Mouse (Mus musculus) gastrocnemius, adult 18-20 months (tissue): ENCODE results near the gene Klc3. TPM values are rescaled to one million over a fixed set of nuclear protein-coding genes. Genes with fewer than 3 reads are reported as not detected.

Source experiments
- DNase-seq: peaks from one replicate; pipeline ENCODE4 v3.0.0; 2021; ENCODE audit warnings: low spot score
- long read RNA-seq, 2 experiments: library from polyadenylated mRNA; stranded (forward); transcript quantifications; one replicate each; pipeline ENCODE4 v2.0.0; 2021
- total RNA-seq, 2 experiments: library from RNA; stranded (reverse); gene quantifications; 2 replicates each; pipeline ENCODE4 v1.2.3; 2021

The Klc3 gene
- under 1 TPM in 1 of 2 experiments, not detected in 1; 0.21 TPM for total RNA-seq
- long read RNA-seq, experiment 1, result 0 reads
- long read RNA-seq, experiment 2, result 0 reads

- DNase-seq, result peak; percentile 36
Observed at GRCm38 (mm10) chr7:19403731-19404296, at the start of gene Klc3. Klc3 (minus strand) TSS chr7:19404104.

DNA sequence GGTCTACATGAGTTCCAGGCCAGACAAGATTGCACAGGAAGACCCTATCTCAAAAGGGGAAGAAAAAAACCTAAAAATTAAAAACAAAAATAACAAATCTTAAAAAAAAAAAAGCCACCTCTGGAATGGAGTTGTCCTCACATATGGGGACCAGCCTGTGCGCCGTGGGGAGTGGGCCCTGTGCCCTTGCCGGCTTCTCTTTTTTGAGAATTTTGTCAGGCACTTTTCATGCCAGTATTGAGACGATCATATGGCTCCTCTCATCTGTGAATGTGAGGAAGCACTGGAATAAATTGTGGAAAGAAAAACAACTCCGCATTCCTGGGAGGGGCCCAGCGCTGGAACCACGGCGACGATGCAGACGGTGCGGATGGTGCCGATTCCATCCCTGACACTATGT is 45.3 kb upstream of the Klc3 start:
- no peak for DNase-seq

DNA sequence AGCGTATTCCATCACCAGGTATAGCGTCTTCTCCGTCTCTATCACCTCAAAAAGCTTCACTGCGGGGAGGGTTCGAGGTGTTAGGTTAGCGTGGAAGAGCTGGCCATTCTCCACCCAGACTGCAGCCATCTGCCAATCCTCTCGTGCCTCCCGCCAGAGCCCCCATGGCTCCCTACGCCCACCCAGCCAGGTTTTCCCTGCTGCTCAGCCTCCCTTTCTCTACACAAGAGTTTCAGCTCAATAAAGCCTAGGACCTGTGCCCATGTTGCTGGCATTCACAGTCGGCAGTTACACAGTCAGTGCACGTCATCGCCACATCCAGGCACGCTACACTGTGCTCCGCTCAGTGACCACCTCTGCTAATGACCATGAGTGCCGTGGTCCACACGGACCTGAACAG is 43.8 kb upstream of the Klc3 start:
- DNase-seq, result no peak

- DNase-seq, result no peak
Observed at GRCm38 (mm10) chr7:19444801-19445200, 40.9 kb upstream of the Klc3 start.

- peak; percentile 83 for DNase-seq
Observed at GRCm38 (mm10) chr7:19443344-19443743, 39.4 kb upstream of the Klc3 start.

DNA sequence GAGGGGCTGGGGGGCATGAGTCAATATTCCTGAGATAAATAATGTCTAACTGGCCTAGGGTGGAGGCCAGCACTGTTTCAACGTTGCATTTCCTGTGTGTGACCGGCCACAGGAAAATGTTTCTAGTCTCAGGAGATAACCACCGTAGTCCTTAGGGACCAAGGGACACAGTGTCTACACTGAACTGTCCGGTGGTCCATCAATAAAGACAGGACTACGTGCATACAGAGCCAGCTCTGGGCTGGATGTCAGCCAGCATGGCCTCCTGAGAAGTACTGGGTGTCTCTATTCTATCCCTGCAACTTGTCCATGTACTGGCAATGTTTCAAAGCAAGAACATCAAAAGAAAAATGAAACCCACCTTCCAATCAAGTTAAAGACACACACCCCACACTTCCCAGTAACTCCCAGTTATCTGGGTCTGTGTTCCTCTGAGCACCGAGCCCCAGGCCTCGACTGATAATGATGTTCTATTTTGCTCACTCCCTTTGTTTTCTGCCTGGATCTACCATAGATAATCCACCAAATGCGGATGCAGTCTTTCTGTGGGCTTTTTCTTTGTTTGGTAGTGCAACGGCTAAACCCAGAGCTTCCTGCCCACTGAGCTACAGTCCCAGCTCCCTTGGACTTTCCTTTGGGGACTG is 37.7 kb upstream of the Klc3 start:
- no peak for DNase-seq

DNA sequence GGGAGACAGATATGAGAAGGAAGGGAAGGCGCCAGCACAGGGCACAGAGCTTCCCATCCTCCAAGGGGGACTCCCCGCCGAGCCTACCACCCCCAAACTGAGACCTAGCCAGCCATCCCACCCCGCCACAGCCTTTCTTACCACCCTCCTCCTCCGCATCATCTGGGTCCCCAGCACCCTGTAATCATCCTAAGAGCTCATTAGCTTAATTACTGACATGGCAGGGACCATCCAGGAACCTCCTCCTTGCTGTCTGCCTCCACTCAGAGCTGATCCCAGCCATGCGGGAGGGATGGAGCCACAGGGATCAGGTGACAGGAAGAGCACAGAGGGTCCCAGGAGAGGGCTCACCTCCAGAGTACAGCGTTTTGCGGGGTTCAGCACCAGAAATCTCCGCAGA is 33.1 kb upstream of the Klc3 start:
- no peak for DNase-seq

DNA sequence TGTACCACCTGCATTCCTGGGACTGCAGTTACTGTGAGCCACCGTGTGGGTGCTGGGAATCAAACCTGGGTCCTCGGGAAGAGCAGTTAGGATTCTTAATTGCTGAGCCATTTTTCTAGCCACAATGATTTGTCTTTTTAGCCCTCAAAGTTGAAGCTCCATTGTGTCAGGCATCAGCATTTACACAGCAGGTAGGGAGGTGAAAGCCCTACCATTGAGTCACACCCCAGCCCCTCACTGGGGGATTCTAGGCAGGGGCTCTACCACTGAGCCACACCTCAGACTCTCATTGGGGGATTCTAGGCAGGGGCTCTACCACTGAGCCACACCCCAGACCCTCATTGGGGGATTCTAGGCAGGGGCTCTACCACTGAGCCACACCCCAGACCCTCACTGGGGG is 32.4 kb upstream of the Klc3 start:
- no peak for DNase-seq

GRCm38 (mm10) chr7:19432475-19432874 is 28.6 kb upstream of the Klc3 start:
- no peak for DNase-seq

- no peak for DNase-seq
Observed at GRCm38 (mm10) chr7:19430402-19430801, 26.5 kb upstream of the Klc3 start.

- no peak for DNase-seq
Observed at GRCm38 (mm10) chr7:19429726-19430125, 25.8 kb upstream of the Klc3 start.

DNA sequence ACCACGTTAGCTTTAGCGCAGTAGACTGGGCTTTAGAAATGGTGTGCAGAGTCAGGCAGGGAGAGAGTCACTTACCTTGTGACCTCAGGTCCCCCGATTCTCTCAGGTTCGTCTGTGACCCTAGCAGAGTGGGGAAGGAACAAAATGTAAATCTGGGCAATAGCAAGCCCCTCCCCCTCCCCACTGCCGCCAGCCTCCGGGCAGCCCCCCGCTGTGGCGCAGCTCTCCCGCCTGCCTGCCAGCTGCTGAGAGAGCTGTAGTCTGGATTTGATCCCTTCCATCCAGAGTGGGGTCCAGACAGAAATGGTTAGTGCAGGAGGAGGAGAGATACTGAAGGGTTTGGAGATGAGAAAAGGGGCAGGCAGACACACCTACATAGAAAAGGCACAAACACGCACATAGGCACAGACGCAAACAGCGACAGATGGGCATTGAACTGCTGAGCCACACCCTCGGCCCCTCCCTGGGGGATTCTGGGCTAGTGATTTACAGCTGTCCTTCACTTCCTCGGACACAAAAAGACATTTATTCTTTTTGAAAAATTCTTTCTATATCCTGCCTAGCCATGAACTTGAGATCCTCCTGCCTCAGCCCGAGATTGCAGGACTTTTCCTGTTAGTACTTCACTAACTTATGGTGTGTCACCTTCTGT is 24.2 kb upstream of the Klc3 start:
- no peak for DNase-seq

DNA sequence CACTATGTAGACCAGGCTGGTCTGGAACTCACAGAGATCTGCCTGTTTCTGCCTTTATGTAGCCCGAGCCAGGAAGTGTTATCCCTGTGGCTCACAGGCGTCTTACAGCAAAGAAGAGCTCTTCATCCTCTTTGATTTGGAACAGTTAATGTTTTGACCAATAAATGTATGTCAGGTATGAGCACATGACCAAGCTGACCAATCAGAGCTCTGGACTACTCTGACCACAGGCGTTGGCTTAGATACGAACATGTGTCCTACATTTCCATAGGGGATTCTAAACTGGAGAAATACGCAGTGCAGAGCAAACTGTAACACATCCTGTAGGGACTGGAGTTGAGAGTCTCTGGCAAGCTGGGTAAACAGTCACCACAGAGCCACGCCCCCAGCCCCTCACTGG is 23.0 kb upstream of the Klc3 start:
- no peak for DNase-seq

DNA sequence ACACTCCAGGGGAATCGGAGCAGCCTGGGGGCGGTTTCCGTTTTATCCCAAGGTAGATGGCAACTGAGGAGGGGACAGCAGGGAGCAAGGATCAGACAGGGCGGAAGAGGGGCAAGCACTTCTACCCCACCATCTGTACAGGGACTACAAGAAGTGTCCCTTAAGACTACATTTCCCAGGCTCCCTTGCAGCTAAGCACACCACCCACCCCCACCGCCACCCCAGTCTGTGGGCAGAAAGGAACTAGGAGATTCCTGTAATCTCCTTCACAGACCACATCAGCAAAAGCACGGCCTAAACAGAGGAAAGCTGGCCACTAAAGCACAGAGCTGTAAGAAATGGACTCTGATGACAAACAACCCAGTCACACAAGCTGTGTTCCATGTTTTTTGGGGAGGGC is 22.4 kb upstream of the Klc3 start:
- no peak for DNase-seq

DNA sequence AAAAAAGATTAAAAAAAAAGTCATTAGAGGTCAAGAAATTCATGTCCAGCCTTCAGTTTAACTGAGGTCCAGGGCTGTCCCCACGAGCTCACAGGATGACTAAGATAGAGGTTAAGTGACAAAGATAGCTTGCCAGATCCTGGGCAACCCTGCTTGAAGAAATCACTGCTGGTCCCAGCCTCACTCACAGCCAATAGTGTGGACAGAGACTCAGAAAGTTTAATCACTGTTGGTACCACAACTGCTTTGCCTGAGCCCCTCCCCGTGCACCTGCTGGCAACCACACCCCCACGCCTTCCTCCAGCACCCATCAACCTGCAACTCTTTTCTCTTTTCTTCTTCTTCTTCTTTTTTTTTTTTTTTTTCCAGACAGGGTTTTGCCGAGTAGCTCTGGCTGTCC is 20.1 kb upstream of the Klc3 start:
- peak; percentile 65 for DNase-seq

GRCm38 (mm10) chr7:19423083-19423482 is 19.2 kb upstream of the Klc3 start:
- DNase-seq, result peak; percentile 57

DNA sequence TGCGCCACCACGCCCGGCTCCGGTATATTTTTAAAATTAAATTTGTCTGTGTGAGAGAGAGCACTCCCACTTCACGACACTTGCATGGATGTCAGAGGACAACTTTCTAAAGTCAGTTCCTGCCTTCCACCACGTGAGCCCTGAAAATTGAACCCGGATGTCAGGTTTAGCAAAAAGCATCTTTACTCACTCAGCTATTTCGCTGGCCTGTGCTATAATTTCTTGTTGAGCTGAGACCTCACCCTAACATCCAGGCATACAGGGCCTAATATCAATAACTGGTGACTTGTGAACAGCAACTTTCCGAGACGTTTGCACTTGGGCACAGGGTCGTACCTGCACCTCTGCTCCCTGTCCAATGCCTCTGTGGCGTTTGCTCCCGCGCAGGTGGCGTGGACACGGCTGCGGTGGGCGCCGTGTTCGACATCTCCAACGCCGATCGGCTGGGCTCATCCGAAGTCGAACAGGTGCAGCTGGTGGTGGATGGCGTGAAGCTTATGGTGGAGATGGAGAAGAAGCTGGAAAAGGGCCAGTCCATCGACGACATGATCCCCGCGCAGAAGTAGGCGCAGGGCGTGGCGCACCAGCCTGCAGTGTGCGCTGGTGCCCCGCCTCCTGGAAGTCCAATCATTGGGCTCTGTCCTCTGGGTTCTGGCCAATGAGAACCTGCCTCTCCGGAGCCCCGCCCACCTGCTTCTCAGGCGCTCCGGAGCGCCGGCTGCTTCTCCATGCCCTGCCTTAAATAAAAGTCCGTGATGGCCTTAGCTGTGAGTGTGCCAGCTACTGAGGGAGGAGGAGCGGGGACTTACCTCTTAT is 17.1 kb upstream of the Klc3 start:
- peak; percentile 81 for DNase-seq

DNA sequence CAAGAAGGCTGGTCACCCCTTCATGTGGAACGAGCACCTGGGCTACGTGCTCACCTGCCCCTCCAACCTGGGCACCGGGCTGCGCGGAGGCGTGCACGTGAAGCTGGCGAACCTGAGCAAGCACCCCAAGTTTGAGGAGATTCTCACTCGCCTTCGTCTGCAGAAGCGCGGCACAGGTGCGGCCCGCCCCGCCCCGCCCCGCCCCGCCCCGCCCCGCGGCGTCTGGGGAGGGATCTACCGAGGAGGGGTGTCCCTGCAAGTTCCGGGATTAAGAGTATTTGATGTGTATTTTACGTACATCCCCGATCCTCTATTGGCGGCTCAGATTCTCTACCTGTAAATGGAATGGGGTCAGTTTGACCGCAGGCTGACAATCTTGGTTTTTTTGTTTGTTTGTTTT is 16.2 kb upstream of the Klc3 start:
- no peak for DNase-seq

DNA sequence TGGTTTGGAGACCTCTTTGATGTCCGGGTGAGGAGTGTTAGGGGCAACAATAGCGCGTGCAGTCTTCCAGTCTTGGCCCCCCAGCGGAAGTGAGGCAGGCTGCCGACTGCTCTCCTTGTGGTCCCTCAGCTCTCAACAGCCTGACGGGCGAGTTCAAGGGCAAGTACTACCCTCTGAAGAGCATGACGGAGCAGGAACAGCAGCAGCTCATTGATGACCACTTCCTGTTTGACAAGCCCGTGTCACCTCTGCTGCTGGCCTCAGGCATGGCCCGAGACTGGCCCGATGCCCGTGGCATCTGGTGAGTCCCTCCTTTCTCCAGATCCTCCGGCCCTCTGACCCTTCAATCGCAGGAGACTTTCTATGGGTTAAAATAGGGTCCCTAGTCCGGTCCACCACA is 12.7 kb upstream of the Klc3 start:
- DNase-seq, result no peak

- peak; percentile 26 for DNase-seq
Observed at GRCm38 (mm10) chr7:19413525-19413924, 9.6 kb upstream of the Klc3 start.

- DNase-seq, result peak; percentile 78
Observed at GRCm38 (mm10) chr7:19411783-19412182, 7.9 kb upstream of the Klc3 start.

- peak; percentile 94 for DNase-seq
Observed at GRCm38 (mm10) chr7:19410766-19411344, 7.0 kb upstream of the Klc3 start.
